Mouse (Mus musculus): ENCODE measurements at regions not wholly inside any gene's neighbourhood (a gene's known extent, or its start where the extent isn't known, plus 50 kb on each side); places are given as distances from the start of the nearest gene placed in this dataset.

GRCm38 (mm10) chr4:148723208-148723607 is 80.1 kb downstream of the Gm572 start:
- Histone ChIP-seq H3K36me3 (ENCODE audit: control insufficient read depth, insufficient read depth, low read length) (no peaks in the 10 kb centered on the region), H3K27me3 (ENCODE audit: control insufficient read depth, insufficient read depth, low read length) (no peaks in the 10 kb centered on the region; the same call in 1 of the 2 replicates), H3K4me3 (ENCODE audit: control insufficient read depth, insufficient read depth, low read length) (no peak overlapping the region), H3K4me1 (replicated peaks; ENCODE audit: control insufficient read depth, insufficient read depth, low read length) (no peaks in the 10 kb centered on the region), H3K27ac (ENCODE audit: control insufficient read depth, insufficient read depth, low read length) (no peak overlapping the region)
- TF ChIP-seq POLR2A (IDR thresholded peaks at IDR 0.05; ENCODE audit: control insufficient read depth, extremely low read depth, insufficient read depth, low read length, poor library complexity), result no peak
- TF ChIP-seq CTCF (IDR thresholded peaks at IDR 0.05; ENCODE audit: borderline replicate concordance, control insufficient read depth, extremely low read depth, insufficient read depth, low read length, poor library complexity), result no peak
- WGBS, result 92% methylated on average over 9 of the region's 9 CpGs
- no peak for DNase-seq

- H3K4me3 ChIP-seq (ENCODE audit: control insufficient read depth, insufficient read depth, low read length), result no peak overlapping the region
- H3K36me3 ChIP-seq (ENCODE audit: control insufficient read depth, insufficient read depth, low read length), result no peaks in the 10 kb centered on the region
- no peak overlapping the region for H3K27ac ChIP-seq (ENCODE audit: control insufficient read depth, insufficient read depth, low read length)
- no peak for DNase-seq
- H3K27me3 ChIP-seq (ENCODE audit: control insufficient read depth, insufficient read depth, low read length), result no peaks in the 10 kb centered on the region; the same call in 1 of the 2 replicates
- H3K4me1 ChIP-seq (replicated peaks; ENCODE audit: control insufficient read depth, insufficient read depth, low read length), result no peaks in the 10 kb centered on the region
- 28% methylated on average over 39 of the region's 39 CpGs for WGBS
- TF ChIP-seq POLR2A (IDR thresholded peaks at IDR 0.05; ENCODE audit: control insufficient read depth, extremely low read depth, insufficient read depth, low read length, poor library complexity), result no peak
- TF ChIP-seq CTCF (IDR thresholded peaks at IDR 0.05; ENCODE audit: borderline replicate concordance, control insufficient read depth, extremely low read depth, insufficient read depth, low read length, poor library complexity), result no peak
Observed at GRCm38 (mm10) chr4:148723934-148724719, 80.1 kb upstream of the Casz1 start.

GRCm38 (mm10) chr4:148728800-148729199 is 75.4 kb upstream of the Casz1 start:
- WGBS, result 94% methylated on average over 5 of the region's 5 CpGs

GRCm38 (mm10) chr4:148731586-148731985 is 72.6 kb upstream of the Casz1 start:
- no peak overlapping the region for H3K27ac ChIP-seq (ENCODE audit: control insufficient read depth, insufficient read depth, low read length)
- H3K4me3 ChIP-seq (ENCODE audit: control insufficient read depth, insufficient read depth, low read length), result no peak overlapping the region
- TF ChIP-seq POLR2A (IDR thresholded peaks at IDR 0.05; ENCODE audit: control insufficient read depth, extremely low read depth, insufficient read depth, low read length, poor library complexity), result no peak
- no peak for TF ChIP-seq CTCF (IDR thresholded peaks at IDR 0.05; ENCODE audit: borderline replicate concordance, control insufficient read depth, extremely low read depth, insufficient read depth, low read length, poor library complexity)
- 66% methylated on average over 3 of the region's 3 CpGs for WGBS
- no peaks in the 10 kb centered on the region for H3K36me3 ChIP-seq (ENCODE audit: control insufficient read depth, insufficient read depth, low read length)
- no peak for DNase-seq
- H3K27me3 ChIP-seq (ENCODE audit: control insufficient read depth, insufficient read depth, low read length), result no peaks in the 10 kb centered on the region
- H3K4me1 ChIP-seq (replicated peaks; ENCODE audit: control insufficient read depth, insufficient read depth, low read length), result no peaks in the 10 kb centered on the region

More at GRCm38 (mm10) chr4:148728800-148729199, 75.4 kb upstream of the Casz1 start:
- no peaks in the 10 kb centered on the region for H3K36me3 ChIP-seq (ENCODE audit: control insufficient read depth, insufficient read depth, low read length)
- no peak for DNase-seq
- no peak overlapping the region for H3K4me3 ChIP-seq (ENCODE audit: control insufficient read depth, insufficient read depth, low read length)
- H3K4me1 ChIP-seq (replicated peaks; ENCODE audit: control insufficient read depth, insufficient read depth, low read length), result no peaks in the 10 kb centered on the region
- H3K27ac ChIP-seq (ENCODE audit: control insufficient read depth, insufficient read depth, low read length), result no peak overlapping the region
- H3K27me3 ChIP-seq (ENCODE audit: control insufficient read depth, insufficient read depth, low read length), result no peaks in the 10 kb centered on the region; the same call in 1 of the 2 replicates
- TF ChIP-seq CTCF (IDR thresholded peaks at IDR 0.05; ENCODE audit: borderline replicate concordance, control insufficient read depth, extremely low read depth, insufficient read depth, low read length, poor library complexity), result no peak
- no peak for TF ChIP-seq POLR2A (IDR thresholded peaks at IDR 0.05; ENCODE audit: control insufficient read depth, extremely low read depth, insufficient read depth, low read length, poor library complexity)

GRCm38 (mm10) chr4:148734061-148734460 is 70.2 kb upstream of the Casz1 start:
- H3K4me3 ChIP-seq (ENCODE audit: control insufficient read depth, insufficient read depth, low read length), result no peak overlapping the region
- no peaks in the 10 kb centered on the region for H3K27me3 ChIP-seq (ENCODE audit: control insufficient read depth, insufficient read depth, low read length)
- H3K4me1 ChIP-seq (replicated peaks; ENCODE audit: control insufficient read depth, insufficient read depth, low read length), result no peaks in the 10 kb centered on the region
- no peaks in the 10 kb centered on the region for H3K36me3 ChIP-seq (ENCODE audit: control insufficient read depth, insufficient read depth, low read length)
- DNase-seq, result no peak
- no peak overlapping the region for H3K27ac ChIP-seq (ENCODE audit: control insufficient read depth, insufficient read depth, low read length)
- TF ChIP-seq CTCF (IDR thresholded peaks at IDR 0.05; ENCODE audit: borderline replicate concordance, control insufficient read depth, extremely low read depth, insufficient read depth, low read length, poor library complexity), result no peak
- TF ChIP-seq POLR2A (IDR thresholded peaks at IDR 0.05; ENCODE audit: control insufficient read depth, extremely low read depth, insufficient read depth, low read length, poor library complexity), result no peak
- WGBS, result 92% methylated on average over 9 of the region's 9 CpGs

GRCm38 (mm10) chr4:148734547-148734946 is 69.7 kb upstream of the Casz1 start:
- H3K4me3 ChIP-seq (ENCODE audit: control insufficient read depth, insufficient read depth, low read length), result no peak overlapping the region
- TF ChIP-seq POLR2A (IDR thresholded peaks at IDR 0.05; ENCODE audit: control insufficient read depth, extremely low read depth, insufficient read depth, low read length, poor library complexity) (no peak), CTCF (IDR thresholded peaks at IDR 0.05; ENCODE audit: borderline replicate concordance, control insufficient read depth, extremely low read depth, insufficient read depth, low read length, poor library complexity) (no peak)
- no peaks in the 10 kb centered on the region for H3K36me3 ChIP-seq (ENCODE audit: control insufficient read depth, insufficient read depth, low read length)
- WGBS, result 87% methylated on average over 12 of the region's 12 CpGs
- no peaks in the 10 kb centered on the region for H3K4me1 ChIP-seq (replicated peaks; ENCODE audit: control insufficient read depth, insufficient read depth, low read length)
- H3K27ac ChIP-seq (ENCODE audit: control insufficient read depth, insufficient read depth, low read length), result no peak overlapping the region
- no peak for DNase-seq
- H3K27me3 ChIP-seq (ENCODE audit: control insufficient read depth, insufficient read depth, low read length), result no peaks in the 10 kb centered on the region

All from thymus, adult 2 months (tissue).